Mouse (Mus musculus): Measurements from ENCODE around the gene Lrp1.

GRCm38 (mm10) chr10:127577156-127577555 is 43.8 kb downstream of the Lrp1 start:
- TF ChIP-seq CTCF (IDR thresholded peaks at IDR 0.05; ENCODE audit: insufficient read depth, low read depth, low read length) (no peak), POLR2A (IDR thresholded peaks at IDR 0.05; ENCODE audit: insufficient read depth, low read depth, low read length) (no peak)
